Mouse (Mus musculus): ENCODE measurements at regions not wholly inside any gene's neighbourhood (a gene's known extent, or its start where the extent isn't known, plus 50 kb on each side); places are given as distances from the start of the nearest gene placed in this dataset.
A peak's percentile ranks its signal among the peaks of the same experiment; 100 is the strongest.

DNA sequence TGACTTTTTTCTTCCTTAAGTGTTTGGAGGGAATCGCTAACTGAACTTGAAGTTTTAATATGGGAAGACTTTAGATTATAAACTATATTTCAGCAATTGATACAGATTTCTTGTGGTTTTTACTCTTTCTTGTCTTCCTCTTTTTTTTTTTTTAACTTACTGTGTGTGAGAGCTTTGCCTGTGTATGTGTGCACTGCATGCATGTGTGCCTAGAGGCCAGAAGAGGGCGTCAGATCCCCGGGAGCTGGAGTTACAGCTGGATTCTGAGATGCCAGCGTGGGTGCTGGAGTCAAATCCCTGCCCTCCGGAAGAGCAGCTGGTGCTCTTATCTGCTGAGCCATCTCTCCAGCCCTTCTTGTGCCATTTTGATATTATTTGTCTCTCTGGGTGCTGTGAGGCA, 129.6 kb downstream of the Trim33 start:
- no peak for DNase-seq

DNA sequence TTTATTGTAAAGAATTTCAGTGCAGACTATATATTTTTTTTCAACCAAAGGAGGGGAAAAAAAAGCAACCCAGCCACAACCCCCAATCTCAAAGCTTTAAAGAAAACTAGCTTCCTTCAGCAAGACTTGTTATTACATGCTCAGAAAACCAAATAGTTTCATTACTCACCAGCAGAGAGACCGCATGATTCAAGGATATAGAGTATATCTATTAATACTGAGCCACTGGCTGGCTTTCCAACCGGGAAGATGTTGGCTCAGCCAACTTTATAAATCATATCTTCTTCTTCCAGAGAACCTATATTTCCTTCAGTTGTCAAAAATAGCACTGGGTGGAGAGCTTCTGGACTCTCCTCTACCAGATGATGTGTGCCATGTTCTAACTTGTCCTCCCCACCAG, 133.2 kb downstream of the Trim33 start:
- no peak for DNase-seq

DNA sequence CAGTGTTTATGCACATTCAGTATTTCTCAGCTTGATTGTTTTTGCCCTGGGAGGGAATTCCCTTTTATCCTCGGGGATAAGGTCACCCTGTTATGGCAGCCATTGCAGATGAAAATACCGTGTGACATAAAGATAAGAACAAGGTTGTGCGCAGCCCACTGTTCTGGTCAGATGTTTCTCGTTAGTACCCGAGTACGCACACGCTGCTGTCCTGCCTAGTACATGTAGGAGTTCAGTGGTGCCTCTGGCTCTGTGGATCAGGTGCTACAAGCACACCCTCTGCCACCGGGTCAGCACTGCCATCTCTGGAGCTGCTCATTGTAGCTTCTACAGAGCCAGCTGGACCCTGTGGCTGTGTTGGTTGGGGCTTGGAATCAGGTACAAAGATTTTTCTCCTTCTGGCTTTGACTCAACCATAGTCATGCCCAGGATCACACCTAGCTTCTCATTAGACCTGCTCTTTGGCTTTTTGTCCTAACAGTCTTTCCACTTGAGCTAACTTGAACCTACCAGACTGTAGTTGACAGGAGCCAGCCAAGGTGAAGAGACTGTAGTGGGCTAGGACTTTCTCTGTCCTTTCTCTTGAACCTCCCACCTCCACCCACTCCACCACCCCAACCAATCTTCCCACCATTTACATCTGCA, 136.1 kb downstream of the Trim33 start:
- DNase-seq = no peak

DNA sequence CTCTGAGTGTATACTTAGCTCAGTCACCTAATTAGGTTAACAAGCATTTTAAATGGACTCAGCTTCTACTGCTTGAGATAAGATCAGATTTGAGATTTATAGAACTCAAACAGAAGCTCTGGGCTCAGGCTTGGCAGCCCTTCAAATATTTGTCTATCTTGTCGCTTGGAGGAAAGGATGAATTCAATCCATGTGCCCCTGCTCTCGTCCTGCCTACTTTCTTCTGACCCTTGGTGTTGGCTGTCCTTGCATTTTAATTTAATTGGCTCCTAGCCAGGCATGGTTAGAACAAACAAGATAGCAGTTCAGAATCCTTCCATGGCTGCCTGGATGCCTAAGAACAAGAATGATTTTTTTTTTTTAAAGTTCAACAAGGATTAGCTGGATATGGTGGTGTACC, 137.2 kb downstream of the Trim33 start:
- no peak for DNase-seq

DNA sequence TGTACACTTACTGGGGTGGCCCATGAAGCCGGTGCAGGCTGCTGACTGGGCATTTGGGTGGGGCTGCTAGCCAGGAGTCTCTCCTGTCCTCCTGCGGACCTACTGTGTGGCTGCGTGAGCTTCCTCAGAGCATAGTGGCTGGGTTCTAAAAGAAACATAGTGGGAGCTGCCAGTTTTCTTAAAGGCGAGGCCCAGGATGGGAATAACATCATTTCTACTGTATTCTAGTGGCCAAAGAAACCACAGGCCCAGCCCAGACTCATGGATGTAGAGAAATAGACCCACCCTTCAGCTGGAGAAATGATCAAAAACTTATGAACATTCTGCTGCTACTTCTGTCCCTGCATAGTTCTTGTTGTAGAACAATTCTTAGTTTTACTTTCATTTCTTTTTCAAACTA, 138.7 kb downstream of the Trim33 start:
- DNase-seq = no peak

DNA sequence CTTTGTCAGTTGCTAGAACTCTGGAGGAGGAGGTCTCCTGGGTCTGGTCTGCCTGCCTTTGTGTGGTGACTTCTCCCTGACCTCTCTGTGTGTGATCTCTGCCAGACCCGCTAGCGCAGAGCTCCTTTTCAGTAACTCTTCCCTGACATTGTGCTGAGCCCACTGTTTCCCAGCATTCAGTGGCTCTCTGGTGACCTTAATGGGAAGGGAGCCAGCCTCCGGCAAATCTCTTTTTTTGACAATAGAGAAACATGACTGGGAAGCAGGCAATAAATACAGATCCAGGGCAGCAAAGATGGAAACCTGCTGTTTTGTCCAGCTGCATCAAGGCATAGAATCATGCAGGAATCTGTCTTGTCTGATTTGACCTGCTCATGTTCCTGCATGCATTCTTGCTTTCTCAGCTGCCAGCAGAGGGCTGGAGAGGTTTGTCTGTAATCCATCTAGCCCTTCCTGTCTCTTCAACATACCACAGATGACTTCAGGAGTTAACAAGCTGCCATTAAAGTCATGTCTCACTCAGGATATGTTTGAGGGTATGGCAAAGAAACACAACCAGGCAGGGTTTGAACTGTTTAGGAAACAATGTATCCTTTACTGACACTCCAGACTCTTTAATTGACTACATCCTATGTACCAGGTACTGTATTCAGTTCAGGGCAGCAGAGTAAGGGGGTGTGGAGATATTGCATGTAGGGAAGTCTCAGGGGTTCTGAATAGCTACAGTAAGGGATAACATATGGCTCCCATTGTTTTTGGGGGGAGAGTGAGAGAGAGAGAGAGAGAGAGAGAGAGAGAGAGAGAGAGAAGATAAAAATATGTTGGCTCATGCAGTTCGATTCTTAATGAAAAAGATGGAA, 140.9 kb downstream of the Trim33 start:
- DNase-seq = peak; percentile 32

DNA sequence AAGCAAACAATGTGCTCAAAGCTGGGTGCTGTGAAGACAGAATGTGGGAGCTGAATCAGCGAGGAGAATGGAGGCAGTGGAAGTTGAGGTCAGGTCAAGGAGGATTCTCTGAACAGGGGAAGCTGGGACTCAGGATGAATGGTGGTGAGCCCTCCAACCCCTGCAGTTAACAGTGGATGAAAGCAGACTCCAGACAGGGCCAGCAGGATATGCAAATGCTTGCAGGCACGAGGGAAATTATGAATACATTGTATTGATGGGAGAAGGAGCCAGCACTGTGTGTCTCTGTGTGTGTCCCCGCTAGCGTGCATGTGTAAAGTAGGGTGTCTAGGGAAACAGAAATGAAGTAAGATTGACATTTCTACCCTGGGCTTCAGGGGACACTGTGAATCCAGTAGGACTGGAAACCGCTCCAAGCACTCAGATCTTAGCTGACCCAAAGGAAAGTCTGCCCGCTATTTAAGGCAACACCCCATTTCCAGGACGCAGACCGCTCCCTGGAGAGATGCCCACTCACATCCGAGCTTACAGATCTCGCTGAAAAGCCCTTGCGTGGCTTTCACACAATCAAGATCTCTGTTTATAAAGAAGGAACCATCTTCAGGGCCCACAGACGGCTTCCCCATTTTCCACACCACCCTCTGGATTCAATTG, 141.7 kb downstream of the Trim33 start:
- no peak for DNase-seq

DNA sequence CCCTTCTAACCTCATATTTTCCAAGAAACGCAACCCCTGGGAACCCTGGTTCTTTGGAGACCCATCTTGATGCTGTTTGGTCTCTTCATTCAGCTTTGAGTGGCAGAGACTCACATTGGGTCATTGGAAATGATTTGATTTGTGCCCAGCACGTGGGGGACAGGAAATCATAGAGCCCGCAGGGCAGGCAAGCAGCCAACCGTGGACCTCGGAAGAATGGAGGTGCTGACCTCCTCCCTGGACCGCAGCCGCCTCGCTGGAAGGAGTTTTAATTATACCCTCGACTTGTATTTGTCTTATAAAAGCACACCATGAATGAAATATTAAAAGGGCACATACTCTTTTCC, 142.2 kb downstream of the Trim33 start:
- DNase-seq = peak; percentile 27

DNA sequence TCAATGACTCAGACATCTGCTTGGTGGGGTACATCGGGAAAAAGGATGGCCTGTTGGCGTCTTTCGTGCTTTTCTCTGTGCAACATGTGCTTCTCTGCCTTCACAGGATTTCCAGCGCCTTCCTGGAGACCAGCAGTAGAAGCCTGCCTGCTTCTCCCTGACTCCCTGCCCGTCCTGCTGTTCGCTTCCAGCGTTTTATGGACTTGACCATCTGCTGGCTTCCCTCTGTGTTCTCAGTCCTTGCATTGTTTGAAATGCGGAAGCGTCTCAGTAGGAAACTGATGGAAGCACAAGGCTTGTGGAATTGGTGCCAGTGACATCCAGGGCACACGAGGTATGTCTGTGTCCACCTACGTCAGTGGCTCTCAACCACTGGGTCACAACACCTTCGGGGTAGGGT, 143.7 kb downstream of the Trim33 start:
- DNase-seq = no peak

DNA sequence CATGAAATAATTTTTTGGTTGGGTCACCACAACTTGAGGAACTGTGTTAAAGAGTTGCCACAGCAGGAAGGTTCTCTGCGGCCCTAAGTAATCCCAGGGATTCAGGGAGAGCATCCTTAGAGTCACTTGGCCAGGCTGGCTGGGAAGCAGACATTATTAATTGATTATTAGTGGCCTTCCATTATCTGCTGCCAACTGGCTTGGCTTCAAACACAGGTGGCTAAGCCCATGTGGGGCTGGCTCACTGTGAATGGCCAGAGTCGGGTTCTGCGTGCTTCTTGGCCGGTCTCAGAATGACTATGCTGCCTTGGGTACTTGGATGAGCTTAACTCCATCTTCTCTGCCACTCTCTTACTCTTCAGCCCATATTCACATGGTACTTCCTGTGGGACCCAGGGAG, 144.2 kb downstream of the Trim33 start:
- no peak for DNase-seq

DNA sequence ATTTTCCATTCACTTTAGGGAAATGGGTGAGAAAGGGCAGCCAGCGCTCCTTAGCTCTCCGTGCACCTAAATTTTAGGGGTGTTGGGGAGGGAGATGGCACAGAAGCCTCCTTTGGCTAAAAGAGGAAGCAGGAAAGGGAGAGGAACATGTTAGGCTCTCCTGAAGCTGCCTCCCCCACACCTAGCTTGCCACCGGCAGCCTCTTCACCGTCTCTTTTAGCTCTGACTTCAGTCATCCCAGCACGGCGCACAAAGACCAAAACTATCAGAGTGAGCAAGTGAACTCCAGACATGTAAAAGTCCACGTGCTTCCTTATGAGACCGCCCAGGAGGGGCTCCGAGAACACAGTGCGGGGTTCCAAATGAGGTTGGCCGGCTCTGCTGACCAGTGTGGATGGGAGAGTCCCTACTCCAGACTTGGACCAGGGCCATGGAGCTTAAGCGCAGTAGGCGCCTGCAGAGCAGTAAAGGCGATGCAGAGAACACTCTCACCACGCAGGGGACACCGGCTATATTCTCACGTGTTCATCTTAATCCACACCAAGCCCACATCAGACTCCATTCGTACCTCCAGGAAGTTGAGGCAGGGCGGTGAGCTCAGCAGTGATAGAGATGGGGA, 146.8 kb downstream of the Trim33 start:
- DNase-seq = no peak

DNA sequence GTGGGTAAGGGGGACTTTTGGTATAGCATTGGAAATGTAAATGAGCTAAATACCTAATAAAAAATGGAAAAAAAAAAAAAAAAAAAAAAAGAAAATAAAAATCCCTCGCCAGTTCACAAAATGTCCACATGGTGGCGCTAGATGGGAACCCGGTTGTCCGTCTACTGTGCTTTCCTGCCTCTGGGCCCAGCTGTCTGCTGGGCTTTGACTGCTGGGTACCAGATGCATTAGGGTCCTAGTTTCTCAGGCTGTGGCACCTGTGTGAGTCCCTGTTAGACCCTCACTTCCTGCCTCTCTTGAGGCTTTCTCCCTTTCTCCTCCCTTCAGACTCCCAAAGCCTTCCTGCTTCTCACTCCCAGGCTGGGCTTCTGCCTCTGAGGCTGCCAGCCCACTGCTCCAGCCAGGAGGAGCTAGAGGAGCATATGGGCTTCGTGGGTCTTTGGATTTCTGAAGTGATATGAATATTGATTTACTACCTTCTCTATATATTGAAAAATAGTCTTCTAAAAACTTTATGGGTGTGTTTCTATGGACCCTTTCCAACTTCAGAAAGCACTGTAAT, 145.7 kb upstream of the Syt6 start:
- DNase-seq = peak; percentile 12

DNA sequence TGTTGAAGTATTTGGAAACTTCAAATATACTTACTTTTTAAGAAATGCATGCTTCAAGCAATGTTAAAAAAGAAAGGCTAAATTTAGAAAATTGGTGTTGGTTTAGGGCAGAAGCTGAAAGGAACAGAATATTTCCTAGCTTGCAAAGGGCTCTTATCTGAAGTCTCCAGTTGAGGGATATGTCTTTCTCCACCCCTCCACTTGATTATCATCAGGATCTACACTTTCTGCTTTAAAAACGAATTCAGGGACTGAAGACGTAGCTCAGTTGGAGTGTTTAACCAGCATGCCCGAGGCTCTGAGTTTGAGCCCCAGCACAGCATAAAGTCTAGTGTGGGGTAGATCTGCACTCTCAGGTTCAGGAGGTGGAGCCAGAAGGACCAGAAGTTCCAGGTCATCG, 144.9 kb upstream of the Syt6 start:
- no peak for DNase-seq

DNA sequence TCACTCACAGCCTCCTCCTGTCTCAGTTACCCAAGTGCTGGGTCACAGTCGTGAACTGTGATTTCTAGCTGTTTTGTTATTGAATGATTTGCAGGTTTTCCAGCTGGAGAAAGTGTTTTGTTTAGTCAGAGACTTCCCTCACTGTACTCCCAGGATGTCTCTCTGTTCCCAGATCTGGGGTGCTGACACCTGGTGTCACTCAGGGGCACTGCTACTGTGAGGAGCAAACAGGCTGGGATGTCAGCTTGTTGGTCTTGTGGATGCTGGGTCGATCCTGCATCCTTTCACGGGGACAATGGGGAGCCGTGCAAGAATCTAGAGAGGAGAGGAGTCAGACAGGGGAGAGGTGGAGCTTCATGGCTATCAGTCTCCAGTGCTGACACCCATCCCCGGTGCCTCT, 142.8 kb upstream of the Syt6 start:
- DNase-seq = no peak

DNA sequence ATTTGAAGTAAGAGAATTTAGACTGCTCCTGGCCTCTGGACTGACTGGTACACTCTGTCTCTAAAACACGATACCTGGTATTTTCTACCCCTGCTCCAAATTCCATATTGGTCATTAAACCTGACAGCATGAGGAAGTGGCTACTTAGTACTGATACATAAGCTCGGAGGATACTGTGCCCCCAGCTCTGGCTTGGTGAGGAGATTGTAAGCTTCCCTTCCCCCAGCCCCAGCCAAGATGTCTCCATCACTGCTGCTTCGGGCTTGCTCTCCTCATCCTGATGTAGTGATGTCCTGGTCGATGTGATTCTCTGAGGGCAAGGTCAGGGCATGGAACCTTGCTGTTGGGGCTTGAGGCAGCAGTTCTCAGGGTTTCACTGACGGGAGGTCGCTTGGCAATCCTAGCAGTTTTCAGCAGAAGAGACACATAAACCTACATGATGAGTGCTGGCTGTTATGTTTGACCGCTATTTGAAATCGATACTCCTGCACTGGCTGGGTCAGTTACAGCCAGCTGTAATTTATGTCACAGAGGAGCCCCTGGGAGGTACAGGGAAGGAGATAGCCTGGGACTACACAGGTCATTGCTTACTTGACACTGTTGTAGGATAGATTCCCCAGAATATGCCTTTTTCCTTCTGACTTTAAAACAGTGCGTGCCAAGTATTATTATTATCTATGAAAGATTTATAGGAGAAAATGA, 138.0 kb upstream of the Syt6 start:
- no peak for DNase-seq

DNA sequence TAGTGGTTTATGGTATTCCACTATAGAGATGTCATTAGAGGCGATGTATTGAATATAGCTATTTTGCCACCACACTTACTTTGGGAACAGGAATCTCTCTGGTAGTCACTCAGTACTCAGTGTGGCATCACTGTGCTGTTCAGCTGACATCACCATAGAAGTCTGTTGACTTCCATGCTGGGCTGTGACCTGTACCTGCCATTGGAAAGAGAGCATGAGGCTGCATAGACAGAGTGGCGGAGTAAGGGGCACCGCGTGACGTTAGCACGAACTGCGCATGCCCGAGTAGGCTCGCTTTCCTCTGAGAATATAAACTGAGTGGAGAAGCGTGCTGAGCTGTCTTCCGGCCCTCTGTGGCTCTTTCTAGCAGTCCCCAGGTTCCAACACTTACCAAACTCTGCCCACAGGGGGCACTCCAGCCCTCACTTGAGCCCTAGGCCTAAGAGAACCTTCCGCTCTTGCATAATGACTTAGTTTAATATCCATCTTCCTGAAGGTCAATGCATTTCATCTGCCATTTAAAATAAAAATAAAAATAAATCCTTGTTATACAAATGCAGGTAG, 136.2 kb upstream of the Syt6 start:
- peak; percentile 57 for DNase-seq

DNA sequence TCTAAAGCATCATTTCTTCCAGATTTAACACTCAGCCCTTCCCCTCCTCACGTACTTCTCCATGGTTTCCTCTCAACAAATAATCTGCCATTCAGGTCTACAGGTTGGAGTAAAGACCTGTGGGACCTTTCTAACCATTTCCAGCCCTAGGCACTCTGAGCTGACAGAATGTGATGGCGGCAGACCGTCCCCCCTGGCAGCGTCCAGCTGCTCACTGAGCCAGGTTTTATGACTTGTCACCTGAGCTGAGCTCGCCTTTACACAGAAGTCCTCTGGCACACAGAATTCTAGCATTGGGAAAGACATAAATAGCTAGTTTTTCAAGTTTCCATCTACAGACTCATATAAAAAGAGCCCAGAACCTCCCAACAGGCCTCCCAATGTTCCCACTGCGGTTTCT, 131.8 kb upstream of the Syt6 start:
- DNase-seq = no peak

DNA sequence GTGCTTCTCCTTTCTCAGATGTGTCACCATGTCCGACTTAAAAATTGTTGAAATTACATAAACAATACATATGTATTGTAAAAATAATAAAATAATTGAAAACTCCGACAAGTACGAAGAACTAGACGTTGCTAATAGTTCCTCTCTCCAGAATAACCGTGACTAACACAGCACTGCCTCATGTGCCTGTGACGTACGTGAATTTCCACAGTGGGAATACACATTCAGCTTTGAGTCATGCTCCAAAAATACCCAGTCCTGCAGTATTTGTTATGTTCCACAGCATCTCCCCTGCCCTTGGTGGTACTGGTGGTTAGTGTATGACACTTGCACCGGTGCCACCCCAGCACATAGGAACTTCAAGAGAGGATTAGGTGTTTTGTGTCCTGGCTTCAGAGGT, 129.2 kb upstream of the Syt6 start:
- no peak for DNase-seq

DNA sequence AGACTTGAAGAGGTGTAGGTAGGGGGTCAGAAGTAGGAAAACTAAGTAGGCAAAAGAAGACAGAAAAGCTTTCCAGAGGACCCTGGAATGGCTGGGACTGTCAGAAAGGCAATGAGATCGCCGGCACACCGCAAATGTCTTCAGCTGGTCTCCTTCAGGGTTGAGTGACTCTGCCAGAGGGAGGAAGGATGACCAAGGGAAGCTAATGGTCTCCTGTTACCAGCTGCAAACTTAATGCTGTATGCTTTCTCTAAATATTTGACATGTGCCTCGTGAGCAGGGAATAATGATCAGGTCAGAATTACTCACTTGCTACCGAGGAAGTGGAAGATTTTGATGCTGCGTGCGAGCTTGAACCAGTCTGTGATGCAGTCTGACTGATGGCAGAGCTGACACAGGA, 125.2 kb upstream of the Syt6 start:
- no peak for DNase-seq

DNA sequence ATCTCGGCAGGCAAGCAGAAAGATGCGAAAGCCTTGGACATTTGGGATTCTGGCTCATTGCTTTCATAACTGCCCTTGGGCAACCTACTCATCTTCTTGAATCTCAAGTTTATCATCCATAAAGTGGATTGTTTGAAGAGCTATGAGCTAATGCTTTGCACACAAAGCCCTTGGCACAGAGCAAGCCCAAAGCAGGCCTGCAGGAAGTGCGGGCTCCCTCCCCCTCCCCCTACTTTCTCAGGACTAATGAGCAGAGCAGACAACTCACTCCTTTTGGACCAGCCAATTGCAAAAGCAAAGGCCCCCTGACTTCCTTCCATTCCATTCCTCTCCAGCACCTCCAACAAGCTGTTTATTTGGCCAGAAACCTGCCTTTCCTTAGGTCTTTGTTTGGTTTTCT, 123.1 kb upstream of the Syt6 start:
- DNase-seq = no peak

DNA sequence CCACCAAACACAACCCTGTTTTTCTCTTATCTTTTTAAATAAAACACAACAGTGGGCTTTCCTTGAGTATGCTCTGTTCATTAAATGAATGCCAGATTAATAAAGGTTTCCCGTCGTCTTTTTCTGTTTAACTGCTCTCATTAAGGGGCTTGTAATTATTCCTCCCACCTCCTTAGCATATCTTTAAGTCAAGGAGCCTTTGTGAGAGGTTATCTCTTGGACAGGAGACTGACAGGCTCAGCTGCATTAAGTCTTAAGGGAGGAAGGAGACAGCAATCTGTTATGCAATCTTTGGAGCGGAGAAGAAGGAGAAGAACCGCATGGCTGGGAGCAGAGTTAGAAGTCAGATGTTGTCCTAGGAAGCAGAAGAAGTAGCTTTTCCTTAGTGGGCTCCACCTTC, 111.3 kb upstream of the Syt6 start:
- no peak for DNase-seq

DNA sequence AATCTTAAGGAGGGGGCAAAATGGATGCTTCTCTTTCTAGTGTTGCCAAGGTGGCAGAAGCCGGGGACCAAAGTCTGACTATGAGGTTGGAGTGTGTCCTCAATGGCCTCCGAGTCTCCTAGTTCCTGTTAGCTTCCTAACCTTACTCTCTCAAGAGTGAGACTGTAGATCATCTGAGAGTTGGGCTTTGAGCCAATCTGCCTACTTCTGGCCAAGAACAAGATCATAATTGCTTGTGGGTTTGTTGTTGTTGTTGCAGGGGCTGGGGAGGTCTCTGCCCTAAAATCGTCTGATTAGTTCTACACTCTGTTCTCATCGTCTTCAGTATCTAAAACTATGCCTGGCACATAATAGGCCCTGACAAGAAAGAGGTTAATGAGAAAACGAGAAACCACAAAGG, 110.8 kb upstream of the Syt6 start:
- DNase-seq = peak; percentile 6

DNA sequence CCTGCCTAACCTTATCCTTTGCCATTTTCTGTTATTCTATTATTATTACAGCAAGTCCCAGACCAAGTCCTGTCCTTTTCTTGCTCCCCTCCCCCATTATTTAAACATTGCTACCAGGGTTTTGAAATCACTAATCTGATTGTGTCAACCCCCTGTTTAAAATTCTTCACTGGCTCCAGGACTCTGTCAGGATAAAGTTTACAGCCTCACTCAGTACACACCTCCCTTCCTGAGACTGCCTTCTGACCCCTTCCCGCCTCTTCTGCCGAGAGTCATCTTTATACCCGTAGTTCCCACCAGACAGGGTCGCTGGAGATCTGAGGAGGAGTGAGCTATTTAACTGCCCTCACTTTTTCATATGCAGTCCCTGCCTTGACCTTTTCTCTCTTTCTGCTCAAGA, 110.3 kb upstream of the Syt6 start:
- peak; percentile 6 for DNase-seq

Measured in kidney, adult 18-20 months (tissue).